Mouse (Mus musculus): ENCODE data around the gene Mettl16. TPM values are rescaled to one million over a fixed set of nuclear protein-coding genes. Genes with fewer than 3 reads are reported as not detected.

The Mettl16 gene
- polyA plus RNA-seq, 1 experiment from 2014 or later, result 58.4 TPM

DNA sequence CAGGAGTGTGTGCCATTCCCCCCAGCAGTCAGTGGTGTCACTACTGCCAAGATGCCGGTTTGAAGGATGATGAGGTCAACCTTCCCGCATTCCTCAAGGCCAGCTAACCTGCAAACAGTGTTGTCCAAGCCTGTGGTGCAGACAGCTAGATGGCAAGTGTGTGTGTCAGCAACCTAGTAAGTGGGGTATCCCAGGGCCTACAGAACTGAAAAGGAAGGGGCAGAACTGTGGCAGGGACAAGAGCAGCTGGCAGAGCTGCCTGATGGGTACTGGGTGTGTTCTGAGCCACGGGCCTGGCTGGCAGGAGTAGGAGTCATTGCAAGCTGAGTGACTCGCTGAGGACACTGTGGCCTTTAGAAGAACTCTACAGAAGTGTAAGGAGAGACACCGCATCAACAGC, 91.5 kb downstream of the Mettl16 start:
- no peak overlapping the region for H3K27ac ChIP-seq
- H3K9me3 ChIP-seq, result no peaks in the 10 kb centered on the region
- H3K9ac ChIP-seq, result no peak overlapping the region
- no peak overlapping the region for H3K4me2 ChIP-seq
- no peaks in the 10 kb centered on the region for H3K36me3 ChIP-seq
- ATAC-seq (ENCODE audit: insufficient number of reproducible peaks, insufficient read depth, low FRiP score, low TSS enrichment, low read depth), result no peak
- no peaks in the 10 kb centered on the region for H3K27me3 ChIP-seq
- 74% methylated on average over 5 of the region's 5 CpGs for WGBS
- no peak overlapping the region for H3K4me3 ChIP-seq
- no peaks in the 10 kb centered on the region for H3K4me1 ChIP-seq

DNA sequence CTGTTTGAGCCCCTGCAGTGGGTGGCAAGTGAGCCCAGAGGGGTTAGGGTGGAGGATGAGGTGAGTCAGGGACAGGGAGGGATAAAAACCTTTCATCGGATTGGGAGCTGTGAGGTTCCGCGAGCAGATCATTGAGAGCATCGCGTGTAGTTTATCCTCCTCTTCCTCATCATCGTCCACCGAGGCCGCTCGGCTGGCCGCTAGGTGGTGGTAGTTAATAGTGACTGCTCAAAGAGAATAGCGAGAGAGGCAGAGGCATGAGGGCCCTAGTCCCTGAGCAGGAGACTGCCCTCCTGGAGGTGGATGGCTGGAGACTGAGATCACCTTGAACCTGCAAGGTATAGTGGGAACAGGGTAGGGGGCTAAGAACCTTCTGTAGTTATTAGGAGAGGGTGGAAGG, 92.8 kb downstream of the Mettl16 start:
- 21% methylated on average over 11 of the region's 11 CpGs for WGBS
- ATAC-seq (ENCODE audit: insufficient number of reproducible peaks, insufficient read depth, low FRiP score, low TSS enrichment, low read depth), result no peak

GRCm38 (mm10) chr11:74864421-74864820, 93.8 kb downstream of the Mettl16 start:
- 82% methylated on average over 9 of the region's 9 CpGs for WGBS
- Histone ChIP-seq H3K27me3 (no peaks in the 10 kb centered on the region), H3K27ac (no peak overlapping the region), H3K4me2 (no peak overlapping the region), H3K4me1 (no peaks in the 10 kb centered on the region), H3K4me3 (no peak overlapping the region), H3K9ac (no peak overlapping the region), H3K9me3 (no peaks in the 10 kb centered on the region), H3K36me3 (0 out of 2 replicates have a peak, but pooled peaks cover 3% of the 10 kb centered on the region)
- no peak for ATAC-seq (ENCODE audit: insufficient number of reproducible peaks, insufficient read depth, low FRiP score, low TSS enrichment, low read depth)

More for the DNA sequence above, 92.8 kb downstream of the Mettl16 start:
- peak overlapping the region; percentile 27; the same call in 1 of the 2 replicates for H3K9ac ChIP-seq
- no peaks in the 10 kb centered on the region for H3K9me3 ChIP-seq
- H3K27ac ChIP-seq, result no peak overlapping the region
- H3K4me3 ChIP-seq, result no peak overlapping the region
- H3K36me3 ChIP-seq, result 0 out of 2 replicates have a peak, but pooled peaks cover 3% of the 10 kb centered on the region
- H3K4me1 ChIP-seq, result no peaks in the 10 kb centered on the region
- peak overlapping the region; percentile 7; the same call in 1 of the 2 replicates for H3K4me2 ChIP-seq
- no peaks in the 10 kb centered on the region for H3K27me3 ChIP-seq

- Histone ChIP-seq H3K27me3 (no peaks in the 10 kb centered on the region), H3K4me3 (no peak overlapping the region), H3K4me2 (no peak overlapping the region), H3K9me3 (no peaks in the 10 kb centered on the region), H3K4me1 (no peaks in the 10 kb centered on the region), H3K9ac (no peak overlapping the region), H3K27ac (no peak overlapping the region), H3K36me3 (0 out of 2 replicates have a peak, but pooled peaks cover 3% of the 10 kb centered on the region)
- WGBS, result 83% methylated on average over 9 of the region's 9 CpGs
- ATAC-seq (ENCODE audit: insufficient number of reproducible peaks, insufficient read depth, low FRiP score, low TSS enrichment, low read depth), result no peak
Measured at GRCm38 (mm10) chr11:74865252-74865651, 94.6 kb downstream of the Mettl16 start.

DNA sequence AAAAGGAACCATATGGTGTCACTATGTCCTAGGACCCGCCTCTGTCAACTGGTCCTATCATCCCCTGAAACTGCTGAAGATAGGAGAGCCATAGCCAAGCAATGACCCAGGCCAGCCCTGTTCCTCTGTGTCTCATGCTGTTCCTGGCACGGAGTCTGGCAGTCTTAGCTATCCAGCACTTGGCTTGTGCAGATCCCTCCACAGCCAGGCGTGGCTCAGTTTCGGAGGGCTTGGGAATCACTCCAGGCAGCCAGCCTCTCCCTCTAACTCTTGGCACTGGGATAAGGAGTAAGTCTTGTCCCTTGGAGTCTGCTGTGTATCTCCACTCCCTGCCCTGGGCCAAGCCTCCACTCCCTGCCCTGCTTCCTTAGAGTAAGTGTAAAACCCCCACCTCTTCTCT, 96.0 kb downstream of the Mettl16 start:
- Histone ChIP-seq H3K9me3 (no peaks in the 10 kb centered on the region), H3K4me3 (no peak overlapping the region), H3K27ac (no peak overlapping the region), H3K36me3 (0 out of 2 replicates have a peak, but pooled peaks cover 3% of the 10 kb centered on the region), H3K27me3 (no peaks in the 10 kb centered on the region), H3K9ac (no peak overlapping the region), H3K4me2 (no peak overlapping the region), H3K4me1 (peaks cover 6% of the 10 kb centered on the region)
- ATAC-seq (ENCODE audit: insufficient number of reproducible peaks, insufficient read depth, low FRiP score, low TSS enrichment, low read depth), result no peak
- WGBS, result 72% methylated on average over 4 of the region's 4 CpGs

DNA sequence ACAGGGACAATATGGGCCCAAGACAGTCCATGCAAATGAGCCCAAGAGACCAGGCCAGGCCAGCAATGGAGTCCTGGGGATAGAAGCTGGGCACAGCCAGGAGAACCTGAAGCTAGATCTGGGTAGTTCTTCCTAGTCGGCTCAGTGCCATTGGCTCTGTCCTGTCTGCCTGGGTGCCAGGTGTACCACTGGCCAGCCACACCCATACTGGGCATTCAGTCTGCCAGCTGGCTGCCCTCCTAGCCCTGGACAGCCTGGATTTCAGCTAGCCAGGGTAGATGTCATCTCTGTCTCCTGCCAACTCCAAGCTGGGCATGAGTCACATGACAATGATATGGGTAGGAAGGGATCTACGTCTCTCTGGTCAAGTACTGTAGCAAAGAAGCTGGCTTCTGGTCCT, 96.6 kb downstream of the Mettl16 start:
- no peaks in the 10 kb centered on the region for H3K9me3 ChIP-seq
- H3K9ac ChIP-seq, result no peak overlapping the region
- H3K27ac ChIP-seq, result no peak overlapping the region
- ATAC-seq (ENCODE audit: insufficient number of reproducible peaks, insufficient read depth, low FRiP score, low TSS enrichment, low read depth), result no peak
- 0 out of 2 replicates have a peak, but pooled peaks cover 3% of the 10 kb centered on the region for H3K36me3 ChIP-seq
- 92% methylated on average over 2 of the region's 2 CpGs for WGBS
- H3K4me3 ChIP-seq, result no peak overlapping the region
- no peak overlapping the region for H3K4me2 ChIP-seq
- peaks cover 6% of the 10 kb centered on the region for H3K4me1 ChIP-seq
- H3K27me3 ChIP-seq, result no peaks in the 10 kb centered on the region

- H3K4me1 ChIP-seq, result peaks cover 6% of the 10 kb centered on the region
- ATAC-seq (ENCODE audit: insufficient number of reproducible peaks, insufficient read depth, low FRiP score, low TSS enrichment, low read depth), result no peak
- no peaks in the 10 kb centered on the region for H3K9me3 ChIP-seq
- no peak overlapping the region for H3K4me2 ChIP-seq
- H3K27me3 ChIP-seq, result no peaks in the 10 kb centered on the region
- H3K27ac ChIP-seq, result no peak overlapping the region
- H3K4me3 ChIP-seq, result no peak overlapping the region
- no peak overlapping the region for H3K9ac ChIP-seq
- 0 out of 2 replicates have a peak, but pooled peaks cover 3% of the 10 kb centered on the region for H3K36me3 ChIP-seq
- WGBS, result 87% methylated on average over 13 of the region's 13 CpGs
Measured at GRCm38 (mm10) chr11:74868046-74868760, 97.6 kb downstream of the Mettl16 start.

- H3K4me1 ChIP-seq, result peaks cover 11% of the 10 kb centered on the region
- no peak for ATAC-seq (ENCODE audit: insufficient number of reproducible peaks, insufficient read depth, low FRiP score, low TSS enrichment, low read depth)
- no peaks in the 10 kb centered on the region for H3K9me3 ChIP-seq
- no peak overlapping the region for H3K27ac ChIP-seq
- no peak overlapping the region for H3K4me2 ChIP-seq
- no peaks in the 10 kb centered on the region for H3K27me3 ChIP-seq
- H3K36me3 ChIP-seq, result 0 out of 2 replicates have a peak, but pooled peaks cover 3% of the 10 kb centered on the region
- H3K4me3 ChIP-seq, result no peak overlapping the region
- 91% methylated on average over 6 of the region's 6 CpGs for WGBS
- H3K9ac ChIP-seq, result no peak overlapping the region
Measured at GRCm38 (mm10) chr11:74869603-74870002, 99.0 kb downstream of the Mettl16 start.

- Histone ChIP-seq H3K9ac (no peak overlapping the region), H3K36me3 (0 out of 2 replicates have a peak, but pooled peaks cover 3% of the 10 kb centered on the region), H3K9me3 (no peaks in the 10 kb centered on the region), H3K27ac (0 out of 2 replicates have a peak overlapping the region, but pooled peaks have one; percentile 35), H3K4me3 (no peak overlapping the region), H3K4me2 (no peak overlapping the region), H3K4me1 (peaks cover 17% of the 10 kb centered on the region), H3K27me3 (no peaks in the 10 kb centered on the region)
- no peak for ATAC-seq (ENCODE audit: insufficient number of reproducible peaks, insufficient read depth, low FRiP score, low TSS enrichment, low read depth)
- WGBS, result 71% methylated on average over 4 of the region's 4 CpGs
Measured at GRCm38 (mm10) chr11:74870544-74870943, 99.9 kb downstream of the Mettl16 start.

GRCm38 (mm10) chr11:74870991-74871622, 100.5 kb downstream of the Mettl16 start:
- H3K27me3 ChIP-seq, result no peaks in the 10 kb centered on the region
- peak overlapping the region; percentile 35; the same call in 1 of the 2 replicates for H3K27ac ChIP-seq
- H3K9me3 ChIP-seq, result no peaks in the 10 kb centered on the region
- 0 out of 2 replicates have a peak, but pooled peaks have one; percentile 40 for ATAC-seq (ENCODE audit: insufficient number of reproducible peaks, insufficient read depth, low FRiP score, low TSS enrichment, low read depth)
- H3K4me3 ChIP-seq, result no peak overlapping the region
- peaks cover 17% of the 10 kb centered on the region for H3K4me1 ChIP-seq
- H3K4me2 ChIP-seq, result no peak overlapping the region
- WGBS, result 30% methylated on average over 12 of the region's 12 CpGs
- 0 out of 2 replicates have a peak, but pooled peaks cover 3% of the 10 kb centered on the region for H3K36me3 ChIP-seq
- no peak overlapping the region for H3K9ac ChIP-seq

GRCm38 (mm10) chr11:74874630-74875029, 104.0 kb downstream of the Mettl16 start:
- 0 out of 2 replicates have a peak overlapping the region, but pooled peaks have one; percentile 16 for H3K9ac ChIP-seq
- H3K9me3 ChIP-seq, result no peaks in the 10 kb centered on the region
- 42% methylated on average over 3 of the region's 3 CpGs for WGBS
- no peak overlapping the region for H3K4me3 ChIP-seq
- peaks cover 26% of the 10 kb centered on the region for H3K4me1 ChIP-seq
- H3K27ac ChIP-seq, result peak overlapping the region; percentile 68; the same call in 1 of the 2 replicates
- H3K4me2 ChIP-seq, result no peak overlapping the region
- ATAC-seq (ENCODE audit: insufficient number of reproducible peaks, insufficient read depth, low FRiP score, low TSS enrichment, low read depth), result no peak
- H3K27me3 ChIP-seq, result no peaks in the 10 kb centered on the region
- no peaks in the 10 kb centered on the region for H3K36me3 ChIP-seq
